Mouse (Mus musculus) megakaryocyte progenitor cell, adult 5-6 weeks (primary cell): ENCODE measurements around the gene Med26. TPM values are rescaled to one million over a fixed set of nuclear protein-coding genes. Genes with fewer than 3 reads are reported as not detected.

Source experiments
- ATAC-seq: replicated peaks from 2 replicates; pipeline ENCODE4 v1.8.0; 2016; ENCODE audit warnings: mild to moderate bottlenecking, moderate TSS enrichment, inconsistent platforms; ENCODE audit not compliant: poor library complexity
- total RNA-seq, 2 experiments: library from RNA; stranded (forward) in 1 of 2; stranded (reverse) in 1 of 2; fragments of 157-497, 149-512 nt in 1 of 2; fragments of 200-1000 nt in 1 of 2; gene quantifications; 2 replicates each; pipeline versions ENCODE4 v1.2.3 to v1.2.4; 2015 to 2017

The Med26 gene
- total RNA-seq, 2 experiments from 2014 or later = 8.6 to 10.0 TPM

DNA sequence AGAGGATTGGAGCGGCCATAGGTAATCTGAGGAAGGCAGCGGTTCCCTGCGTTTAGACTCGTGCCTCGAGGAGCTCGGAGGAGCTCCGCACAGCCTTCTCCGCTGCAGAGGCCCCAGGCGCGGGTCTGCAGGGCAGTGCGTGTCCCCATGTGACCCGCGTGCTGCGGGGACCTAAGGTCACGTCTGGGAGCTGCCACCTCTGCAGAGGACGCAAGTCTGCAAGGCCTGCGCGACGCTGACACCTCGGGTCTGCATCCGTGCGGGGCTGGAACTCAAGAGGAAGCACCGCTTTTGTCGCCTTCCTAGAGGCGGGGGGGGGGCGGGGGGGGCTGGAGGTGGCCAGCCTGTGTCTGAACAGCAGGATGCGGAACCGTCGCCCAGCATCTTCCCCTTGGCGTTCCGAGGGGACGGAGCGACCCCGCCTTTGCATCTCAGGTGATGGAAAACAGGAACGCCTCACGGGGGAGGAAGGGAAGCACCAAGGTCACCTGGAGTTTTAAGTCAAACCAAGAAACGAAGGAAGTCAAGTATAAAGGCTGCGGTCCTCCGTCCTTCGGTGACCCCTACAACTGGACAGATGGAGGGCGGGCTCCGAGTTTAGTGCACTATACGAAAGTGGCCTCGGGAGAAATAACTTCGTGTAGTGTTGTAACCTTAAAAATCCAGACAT, 709 bp upstream of the Med26 start:
- peak; percentile 40 for ATAC-seq

DNA sequence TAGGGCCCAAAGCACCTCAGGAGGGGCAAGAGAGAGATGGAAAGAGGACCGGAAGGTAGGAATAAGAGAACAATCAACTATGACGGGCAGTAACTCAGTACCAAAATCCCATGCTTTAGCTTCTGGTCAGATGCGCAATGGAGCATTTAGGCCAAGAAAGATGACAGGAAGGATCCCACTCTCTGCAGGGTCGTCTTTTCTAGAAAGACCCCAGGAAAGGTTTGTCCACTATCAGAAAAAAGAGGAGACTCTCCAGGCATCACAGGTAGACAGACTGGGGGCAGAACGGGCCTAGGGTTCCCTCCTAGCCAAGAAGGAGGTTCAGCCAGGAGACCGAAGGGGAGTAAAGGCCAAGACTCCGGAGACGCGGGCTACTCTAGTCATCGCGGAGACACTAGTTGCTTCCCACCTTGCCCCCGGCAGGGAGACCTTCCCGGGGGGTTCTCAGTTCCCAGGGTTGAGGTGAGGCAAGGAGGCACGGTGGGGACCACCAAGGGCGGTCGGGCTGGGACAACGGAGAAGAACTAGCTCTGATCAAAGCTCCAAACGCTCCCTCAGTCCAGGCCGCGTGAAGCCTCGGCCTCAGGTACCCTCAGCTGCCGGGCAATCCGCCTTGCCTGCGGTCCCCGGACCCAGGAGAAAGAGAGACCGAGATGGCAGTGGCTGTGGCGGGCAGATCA, 808 bp downstream of the Med26 start:
- no peak for ATAC-seq

DNA sequence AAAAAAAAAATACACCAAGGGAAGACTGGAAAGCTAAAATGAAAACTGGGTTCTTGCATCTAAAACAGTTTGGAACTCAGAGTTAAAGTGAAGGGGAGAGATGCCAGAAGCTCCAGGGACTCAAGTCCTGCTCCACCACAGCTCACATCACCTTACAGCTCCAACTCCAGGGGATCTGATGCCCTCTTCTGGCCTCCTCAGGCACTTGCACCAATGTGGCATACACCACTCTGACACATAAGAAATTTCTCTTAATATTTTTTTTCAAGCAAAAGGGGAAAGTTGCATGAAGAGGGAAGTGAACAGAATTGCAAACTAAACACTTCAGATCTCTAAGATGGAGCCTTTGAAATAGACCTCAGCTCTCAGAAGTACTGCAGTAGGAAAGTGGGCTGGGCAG, 8.8 kb downstream of the Med26 start:
- peak; percentile 90 for ATAC-seq

DNA sequence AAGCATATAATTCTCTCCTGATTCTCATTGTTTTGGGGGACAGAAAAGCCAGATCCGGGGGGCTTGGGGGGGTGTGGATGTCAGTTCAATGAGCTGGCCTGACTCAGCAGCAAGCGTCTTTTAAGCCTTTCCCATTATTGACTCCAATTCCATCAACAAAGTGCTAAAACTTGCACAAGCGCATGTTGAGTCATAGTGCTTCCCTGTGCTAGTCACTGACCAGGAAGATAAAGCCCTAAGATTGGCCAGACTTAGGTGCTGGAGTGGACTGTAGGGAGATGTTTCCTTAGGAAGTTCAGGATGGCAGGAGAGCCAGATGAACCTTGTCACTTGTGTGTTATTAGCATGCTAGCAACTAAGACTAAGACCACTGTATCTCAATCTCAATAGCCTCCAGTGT, 13.2 kb downstream of the Med26 start:
- ATAC-seq = no peak

DNA sequence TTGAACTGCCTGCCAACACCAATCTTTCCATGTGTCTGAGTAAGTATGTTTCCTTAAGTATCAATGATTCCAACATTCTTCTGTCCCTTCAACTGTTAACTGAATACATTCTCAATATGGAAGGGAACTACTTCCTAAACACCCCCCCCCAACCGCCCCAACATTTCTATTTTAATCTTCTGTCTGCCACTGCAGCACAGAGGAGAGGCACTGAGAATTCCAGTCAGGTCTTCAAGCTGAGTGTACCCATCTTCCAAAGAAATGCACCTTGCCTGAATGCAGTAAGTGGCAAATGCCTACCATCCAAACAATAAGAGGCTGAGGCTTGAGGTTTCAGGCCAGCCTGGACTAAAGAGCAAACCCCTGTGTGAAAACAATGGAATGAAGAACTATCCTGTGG, 16.0 kb downstream of the Med26 start:
- no peak for ATAC-seq

DNA sequence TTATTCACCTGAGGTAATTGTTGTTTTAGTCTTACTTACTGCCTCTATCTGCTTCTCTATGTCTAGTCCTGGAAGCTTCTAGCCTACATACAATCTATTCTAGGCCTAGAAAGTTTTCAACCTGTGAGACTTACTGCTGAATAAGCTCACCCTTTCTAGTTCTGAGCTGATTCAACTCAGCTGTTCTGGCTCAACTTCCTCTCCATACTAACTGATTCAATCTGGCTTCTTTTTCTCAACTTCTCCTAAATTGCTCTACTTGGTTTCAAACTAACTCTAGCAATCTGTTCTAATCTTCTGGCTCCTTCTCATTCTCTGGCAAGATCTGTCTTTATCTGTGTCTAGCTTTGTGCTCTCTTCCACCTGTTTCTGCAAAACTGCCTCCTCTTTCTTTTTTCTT, 26.2 kb downstream of the Med26 start:
- ATAC-seq = no peak

DNA sequence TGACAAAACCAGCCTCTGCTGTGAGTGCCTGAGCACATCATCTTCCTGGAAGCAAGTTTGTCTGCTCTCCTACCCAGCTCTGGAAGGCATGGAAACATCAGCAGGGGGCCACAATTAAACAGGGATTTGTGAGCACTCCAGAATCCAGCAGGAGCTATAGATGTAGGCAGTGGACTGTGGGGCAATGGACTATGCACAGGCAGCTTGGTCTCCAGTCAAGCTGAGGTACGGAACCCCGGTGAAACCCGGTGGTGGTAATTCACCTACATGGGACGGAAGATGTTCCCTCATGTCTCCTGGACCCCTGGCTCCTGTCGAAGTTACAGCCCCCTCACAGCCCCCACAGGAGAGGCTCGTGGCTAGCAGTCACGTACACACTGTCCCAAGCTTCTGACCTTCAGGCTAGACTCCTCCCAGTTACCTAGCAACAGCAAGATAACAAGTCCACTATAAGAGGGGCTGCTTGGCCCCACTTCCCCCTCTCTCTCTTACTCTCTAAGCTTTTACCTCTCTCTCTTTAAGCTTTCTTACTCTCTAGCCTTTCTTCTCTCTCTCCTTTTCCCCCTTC, 30.6 kb downstream of the Med26 start:
- no peak for ATAC-seq

DNA sequence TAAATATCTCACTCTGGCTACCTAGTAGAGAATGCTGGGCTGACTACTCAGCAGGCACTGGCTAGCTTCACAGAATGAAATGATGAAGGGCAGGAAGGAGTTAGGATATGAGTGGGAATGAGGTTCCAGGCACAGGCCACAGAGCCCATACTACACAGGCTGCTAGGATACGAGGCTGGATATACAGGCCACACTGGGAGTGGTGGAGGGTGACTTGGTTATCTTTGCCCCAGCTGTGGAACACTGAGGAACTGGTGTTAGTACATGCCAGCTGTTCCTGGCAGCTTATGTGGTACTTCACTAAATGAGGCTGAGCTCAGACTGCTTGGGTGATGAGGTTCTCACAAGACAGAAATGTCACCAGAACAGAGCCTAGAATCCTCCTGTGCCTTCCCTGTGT, 34.9 kb downstream of the Med26 start:
- ATAC-seq = 0 out of 2 replicates have a peak, but pooled peaks have one; percentile 24

DNA sequence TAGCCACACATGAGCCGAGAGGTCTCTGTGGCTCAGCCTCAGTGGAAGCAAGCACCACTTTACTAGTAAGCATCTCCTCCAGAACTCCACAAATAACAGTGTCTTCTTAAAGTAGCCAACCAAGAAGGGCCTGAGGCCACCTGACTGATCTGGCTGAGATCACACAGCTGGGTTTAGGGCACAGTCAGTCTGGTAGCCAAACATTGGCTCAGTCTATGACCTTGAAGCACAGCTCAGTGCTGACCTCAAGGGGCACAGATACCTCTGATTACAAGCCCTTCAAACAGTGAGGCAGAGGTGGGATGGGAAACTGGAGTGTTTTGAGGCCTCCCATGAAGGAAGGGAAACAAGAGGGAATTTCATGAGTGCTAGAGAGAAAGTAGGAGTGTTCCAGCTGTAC, 35.4 kb downstream of the Med26 start:
- ATAC-seq = no peak

DNA sequence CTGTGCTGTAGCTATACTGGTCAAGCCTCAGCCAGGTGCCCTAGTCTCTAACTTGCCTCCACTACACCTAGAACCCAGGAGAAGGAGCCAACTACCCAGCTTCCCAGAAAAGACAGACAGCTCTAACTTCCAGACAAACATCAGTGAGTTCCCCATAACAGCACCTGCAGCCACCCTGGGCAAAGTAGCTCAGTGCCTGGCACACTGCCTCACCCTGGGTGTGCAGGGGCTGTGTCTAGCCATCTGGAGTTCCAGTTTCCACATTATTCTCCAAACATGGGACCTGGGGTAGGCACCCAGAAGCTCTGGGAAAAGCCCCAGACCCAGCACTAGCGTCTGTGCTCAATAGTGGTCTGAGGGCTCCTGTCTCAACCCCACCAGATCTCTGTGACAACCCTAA, 40.6 kb downstream of the Med26 start:
- ATAC-seq = no peak

DNA sequence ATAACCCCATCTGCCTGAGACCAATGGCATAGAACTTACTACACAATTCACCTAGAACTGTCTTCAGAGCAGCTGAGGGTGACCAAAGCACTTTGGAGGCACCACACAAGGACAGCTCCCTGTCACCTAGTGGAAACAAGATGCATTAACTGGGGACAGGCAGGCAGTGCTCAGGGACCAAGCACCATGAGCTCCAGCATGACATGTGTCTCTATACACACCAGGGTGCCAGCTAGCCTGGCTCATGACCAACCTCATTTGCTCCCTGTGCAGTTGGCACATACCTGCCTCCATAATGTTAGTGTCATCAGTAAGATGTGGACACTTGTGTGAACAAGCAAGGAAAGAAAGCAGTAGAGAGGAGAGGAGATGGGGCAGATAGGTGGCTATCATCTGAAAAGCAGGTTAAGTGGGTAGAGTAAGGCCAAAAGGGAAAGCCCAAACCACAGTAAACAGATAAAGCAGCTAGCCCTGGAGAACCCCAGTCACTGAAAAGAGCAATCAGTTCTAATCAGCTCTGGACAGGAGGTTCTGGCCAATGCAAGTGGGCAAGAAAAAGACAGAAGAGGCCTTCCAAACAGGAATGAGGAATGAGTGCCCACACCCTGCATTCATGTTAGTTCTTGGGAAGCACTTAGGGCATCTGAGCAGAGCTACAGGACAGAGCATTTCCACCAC, 43.3 kb downstream of the Med26 start:
- ATAC-seq = peak; percentile 51

DNA sequence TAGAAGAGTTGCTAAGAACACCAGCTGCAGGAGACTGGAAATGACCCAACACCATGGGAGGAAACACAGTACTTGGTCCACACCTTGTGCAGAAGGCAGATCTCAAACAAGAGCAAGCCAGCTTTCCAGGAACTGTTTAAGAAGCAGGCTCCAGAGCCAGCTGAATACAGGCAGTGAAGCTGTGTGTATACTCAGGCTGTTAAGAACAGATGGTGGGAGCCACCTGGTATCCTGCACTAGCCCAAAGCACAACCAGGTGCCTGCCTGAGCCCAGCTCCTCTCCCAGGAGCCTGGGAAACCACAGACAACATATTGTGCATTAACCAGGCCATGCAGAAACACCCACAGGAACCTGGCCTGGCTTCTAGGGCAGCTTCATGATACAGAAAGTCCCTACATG, 43.9 kb downstream of the Med26 start:
- ATAC-seq = no peak

DNA sequence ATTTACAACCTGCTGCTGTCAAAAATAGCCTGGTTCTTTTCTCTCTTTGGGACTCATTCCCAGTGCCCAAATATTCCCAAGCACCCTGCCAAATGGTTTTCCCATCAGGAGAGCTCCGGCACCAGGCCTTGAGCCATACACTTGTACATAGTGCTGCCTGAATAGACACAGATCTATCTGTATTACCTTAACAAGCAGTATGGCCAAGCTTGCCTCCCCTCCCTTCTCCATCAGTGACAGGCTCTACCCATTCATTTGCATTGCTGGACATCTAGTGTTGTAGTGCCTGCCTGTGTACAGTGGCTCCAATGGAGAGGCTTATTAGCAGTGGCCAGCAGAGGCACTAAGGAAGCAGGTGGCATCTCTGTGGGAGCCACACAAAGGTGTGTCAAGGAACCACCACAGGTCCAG, 47.5 kb downstream of the Med26 start:
- no peak for ATAC-seq

DNA sequence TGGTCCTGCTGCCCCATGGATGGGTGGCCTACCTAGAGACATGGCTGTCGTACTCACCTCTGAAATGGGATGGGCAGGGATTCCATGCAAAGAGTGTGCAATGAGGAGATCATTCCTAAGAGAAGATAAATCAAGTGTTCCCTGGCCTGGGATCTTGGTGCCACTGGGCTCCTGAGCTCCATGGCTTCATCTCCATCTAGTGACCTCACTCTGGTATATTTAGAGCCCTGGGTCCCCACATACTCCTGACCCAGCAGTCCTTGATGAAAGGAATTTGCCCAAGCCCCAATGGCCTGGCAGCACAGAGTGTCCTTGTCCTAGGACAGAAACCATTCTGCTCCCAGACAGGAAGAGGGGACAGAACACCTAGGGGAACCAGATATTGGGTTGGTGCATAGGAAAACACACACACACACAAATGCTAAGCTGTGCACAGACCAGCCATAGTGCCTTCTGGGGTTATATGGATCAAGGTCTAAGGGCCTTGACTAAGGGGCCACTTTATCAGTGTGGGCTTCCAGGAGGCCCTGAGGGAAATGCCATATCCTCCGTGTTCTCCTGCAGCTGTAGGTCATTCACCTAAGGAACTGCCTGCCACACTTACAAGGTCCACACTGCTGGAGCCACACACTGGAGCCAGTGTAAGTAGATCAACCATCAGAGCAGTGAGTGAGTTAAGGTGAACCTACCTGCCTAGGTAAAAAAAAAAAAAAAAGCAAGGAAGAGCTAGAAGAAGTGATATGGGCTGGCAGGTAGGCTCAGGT, 48.4 kb downstream of the Med26 start:
- ATAC-seq = no peak

DNA sequence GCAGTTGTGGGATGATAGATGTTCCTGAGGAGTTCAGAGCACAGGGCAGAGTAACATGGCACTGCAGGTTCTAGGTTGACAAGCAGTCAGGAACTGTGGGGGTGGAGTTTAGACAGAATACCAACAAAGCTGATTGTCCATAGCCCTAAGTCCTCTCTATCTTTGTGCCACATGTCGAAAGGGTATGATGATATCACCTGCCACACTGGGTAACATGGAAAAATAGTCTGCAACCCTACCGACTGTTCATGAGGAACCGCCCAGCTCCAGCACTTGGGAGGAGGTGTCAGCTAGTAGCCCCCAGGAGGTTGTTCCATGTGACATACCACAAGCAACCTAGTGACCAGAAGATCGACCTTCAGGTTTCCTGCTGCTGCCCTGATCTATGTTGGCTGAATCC, 49.5 kb downstream of the Med26 start:
- peak; percentile 62 for ATAC-seq

DNA sequence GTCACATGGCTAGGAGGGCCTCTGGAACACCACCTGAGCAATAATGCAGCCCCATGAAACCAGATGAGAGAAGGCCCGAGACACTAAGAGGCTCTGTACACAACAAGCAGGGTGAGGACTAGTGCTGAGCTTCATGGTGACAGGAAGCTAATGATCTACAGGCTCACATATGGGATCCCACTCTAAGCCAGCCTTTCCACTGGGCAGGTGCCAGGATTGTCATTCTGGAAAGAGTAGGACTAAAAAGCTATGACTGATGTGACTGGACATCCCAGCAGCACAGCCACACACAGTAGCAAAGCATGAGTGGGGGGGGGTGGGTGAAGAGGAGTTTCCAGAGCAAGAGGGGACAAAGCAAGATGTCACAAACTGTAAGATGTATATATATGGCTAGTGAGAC, 50.2 kb downstream of the Med26 start:
- no peak for ATAC-seq

DNA sequence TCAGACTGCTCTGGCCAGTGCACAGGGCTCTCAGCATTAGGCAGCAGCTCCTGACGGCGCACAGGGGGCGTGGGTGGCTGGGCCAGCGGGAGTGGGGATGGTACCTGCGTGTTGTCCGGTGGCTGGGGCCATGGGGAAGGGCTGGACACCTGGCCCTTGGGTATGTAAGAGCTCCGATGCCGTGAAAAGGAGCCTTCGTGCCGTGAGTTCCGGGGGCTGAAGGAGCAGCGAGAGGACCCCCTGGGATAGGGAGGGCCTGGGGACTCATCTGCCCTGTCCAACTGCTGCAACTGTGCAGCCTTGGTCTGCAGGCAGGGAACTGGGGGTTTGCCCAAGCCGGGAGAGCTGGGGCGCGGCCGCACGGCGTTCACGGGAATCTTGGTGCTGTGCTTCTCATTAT, 51.9 kb downstream of the Med26 start:
- no peak for ATAC-seq

DNA sequence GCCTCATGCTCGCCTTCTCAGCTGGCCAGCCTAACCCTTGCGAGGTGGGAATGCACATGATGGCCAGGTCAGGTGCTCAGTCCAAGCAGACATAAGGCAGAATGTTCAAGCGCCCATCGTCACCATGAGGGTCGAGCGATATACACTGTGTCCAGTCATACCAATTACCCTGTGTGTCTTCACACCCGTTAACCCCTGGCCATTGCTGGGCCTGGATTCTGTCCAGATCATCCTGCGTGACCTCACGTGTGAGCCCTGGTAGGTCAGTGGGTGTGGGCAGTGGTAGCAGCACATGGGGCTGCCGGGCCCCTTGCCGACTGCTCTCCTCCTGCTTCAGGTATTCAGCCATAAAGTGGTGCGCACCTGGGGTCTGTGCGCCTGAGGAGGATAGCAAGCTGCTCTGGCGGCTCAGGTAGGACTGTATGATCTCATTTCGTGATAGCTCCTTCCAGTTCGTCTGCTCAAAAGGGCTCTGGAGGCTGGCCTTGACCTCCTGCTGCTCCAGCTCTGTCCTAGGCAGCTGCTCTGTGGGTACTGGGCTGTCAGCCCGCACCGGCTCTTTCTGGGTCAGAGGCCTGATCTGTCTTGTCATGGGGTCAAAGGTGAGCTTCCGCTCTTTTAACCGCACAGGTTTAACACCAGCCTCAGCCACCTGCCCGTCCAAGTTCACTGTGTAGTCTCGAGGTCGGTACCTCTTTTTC, 52.5 kb downstream of the Med26 start:
- ATAC-seq = no peak

DNA sequence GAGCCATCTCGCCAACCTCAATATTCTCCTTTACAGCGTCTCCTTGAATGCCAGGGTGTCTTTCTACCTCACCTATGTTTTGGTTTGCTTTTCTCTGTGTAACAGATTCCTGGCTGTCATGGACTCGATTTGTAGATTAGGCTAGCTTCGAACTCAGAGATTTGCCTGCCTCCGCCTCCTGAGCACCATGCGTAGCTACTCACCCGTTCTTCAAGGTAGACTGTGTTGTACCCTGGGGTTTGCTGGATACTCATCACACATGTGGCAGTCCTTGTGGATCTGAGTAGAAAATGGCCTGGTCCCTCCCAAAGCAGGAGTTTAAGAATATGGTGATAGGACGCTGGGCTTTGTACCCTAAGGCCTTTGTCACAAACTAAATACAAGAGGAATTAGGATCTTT, 54.7 kb downstream of the Med26 start:
- no peak for ATAC-seq

DNA sequence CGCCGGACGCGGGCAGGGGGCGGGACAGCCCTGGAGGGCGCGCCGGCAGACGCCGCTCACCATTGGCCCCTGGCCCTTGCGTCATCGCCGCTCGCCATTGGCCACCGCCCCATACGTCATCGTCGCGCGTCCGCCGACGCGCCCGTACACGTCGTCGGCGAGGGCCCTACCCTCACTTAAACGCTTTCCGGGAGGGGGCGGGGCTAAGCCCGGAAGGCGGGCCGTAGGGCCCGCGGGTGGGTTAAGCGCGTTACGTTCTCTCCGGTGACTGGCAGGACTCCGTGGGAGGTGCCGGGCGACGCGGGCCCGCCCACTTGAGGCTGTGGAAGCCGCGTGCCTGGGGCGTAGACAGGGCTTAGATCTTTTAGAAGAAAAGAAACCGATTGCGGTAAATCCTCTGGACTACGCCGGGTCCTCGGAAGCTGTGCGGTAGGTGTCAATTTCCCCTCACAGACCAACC, 55.4 kb downstream of the Med26 start:
- peak; percentile 88 for ATAC-seq
